Mouse (Mus musculus) CH12.LX (cell line): ENCODE measurements around the gene Frat2.

Experiments used
- BHLHE40 ChIP-seq: IDR thresholded peaks from 2 replicates; pipeline ENCODE4 v1.6.1; 2011; ENCODE audit warnings: mild to moderate bottlenecking, low read depth, low read length, improper control_type of control experiment
- CHD2 ChIP-seq: IDR thresholded peaks from 2 replicates; pipeline ENCODE4 v1.6.1; 2011; ENCODE audit warnings: low read length, improper control_type of control experiment
- CTCF ChIP-seq, 2 experiments: IDR thresholded peaks in 1 of 2; conservative IDR thresholded peaks in 1 of 2; 2 replicates each; pipeline ENCODE4 v1.5.1; 2011 to 2012; ENCODE audit warnings: low read depth in 2 of 2, low read length in 2 of 2, improper control_type of control experiment in 1 of 2, inconsistent platforms in 1 of 2, mild to moderate bottlenecking in 1 of 2, moderate library complexity in 1 of 2
- EP300 ChIP-seq: IDR thresholded peaks from 2 replicates; pipeline ENCODE4 v1.6.1; 2011; ENCODE audit warnings: low read length, improper control_type of control experiment
- HCFC1 ChIP-seq: IDR thresholded peaks from 2 replicates; pipeline ENCODE4 v1.6.1; 2012; ENCODE audit warnings: low read depth, mild to moderate bottlenecking, inconsistent platforms, low read length, improper control_type of control experiment
- IRF4 ChIP-seq: IDR thresholded peaks from 2 replicates; pipeline ENCODE4 v1.6.1; 2014; ENCODE audit warnings: low read depth, mild to moderate bottlenecking, inconsistent platforms, low read length, improper control_type of control experiment
- NRF1 ChIP-seq: IDR thresholded peaks from 2 replicates; pipeline ENCODE4 v1.6.1; 2014; ENCODE audit warnings: low read depth, mild to moderate bottlenecking, inconsistent platforms, low read length, improper control_type of control experiment, moderate library complexity
- POLR2A ChIP-seq: IDR thresholded peaks from 2 replicates; pipeline ENCODE4 v1.6.1; 2011; ENCODE audit warnings: low read depth, mild to moderate bottlenecking, improper control_type of control experiment, low read length
- UBTF ChIP-seq: IDR thresholded peaks from 2 replicates; pipeline ENCODE4 v1.6.1; 2012; ENCODE audit warnings: low read depth, mild to moderate bottlenecking, inconsistent platforms, low read length, improper control_type of control experiment, moderate library complexity
- USF2 ChIP-seq: conservative IDR thresholded peaks from 2 replicates; pipeline ENCODE4 v1.6.1; 2011; ENCODE audit warnings: low read depth, low read length, improper control_type of control experiment
- ZKSCAN1 ChIP-seq: IDR thresholded peaks from 2 replicates; pipeline ENCODE4 v1.6.1; 2012; ENCODE audit warnings: low read depth, inconsistent platforms, low read length, improper control_type of control experiment, borderline replicate concordance
- ZMIZ1 ChIP-seq: IDR thresholded peaks from 2 replicates; pipeline ENCODE4 v1.6.1; 2012; ENCODE audit warnings: low read depth, mild to moderate bottlenecking, inconsistent platforms, low read length, improper control_type of control experiment

GRCm38 (mm10) chr19:41866707-41867106 is 18.8 kb upstream of the Frat2 start:
- TF ChIP-seq UBTF (no peak), POLR2A (no peak), CTCF (conservative IDR thresholded peaks at IDR 0.05 in 1 of 2, IDR thresholded peaks at IDR 0.05 in 1 of 2; ENCODE audit: low read depth in 2 of 2, low read length in 2 of 2) (no peak), ZMIZ1 (no peak), USF2 (no peak), BHLHE40 (no peak), HCFC1 (no peak), ZKSCAN1 (no peak), NRF1 (no peak), EP300 (no peak), IRF4 (no peak), CHD2 (no peak)
